Mouse (Mus musculus): ENCODE measurements around the gene Sypl2. TPM values are rescaled to one million over a fixed set of nuclear protein-coding genes. Genes with fewer than 3 reads are reported as not detected.
A peak's percentile ranks its signal among the peaks of the same experiment; 100 is the strongest.
"Not testable (repeated sequence)": the region's sequence is repeated elsewhere in the genome, so short reads cannot be mapped to it uniquely, and the experiment has no call there.

The Sypl2 gene
- polyA plus RNA-seq (2016; fragmentation: Nextera tagmentation; extraction: Ambion mirVana): 0.39 and 1.0 TPM in 2 replicates

GRCm38 (mm10) chr3:108226558-108227350 is at the start of gene Sypl2:
Gene Sypl2 (minus strand): TSS chr3:108226648.
- H3K27ac ChIP-seq: peak within 1 kb of the TSS; percentile 36
- H3K4me3 ChIP-seq: peak within 1 kb of the TSS; percentile 53
- DNase-seq (ENCODE audit: low spot score): no peak
- H3K36me3 ChIP-seq: no peaks in the 10 kb centered on the region
- peaks cover 17% of the 10 kb centered on the region for H3K4me1 ChIP-seq
- no peaks in the 10 kb centered on the region for H3K9me3 ChIP-seq
- 5% methylated on average over 44 of the region's 44 CpGs for WGBS
- peaks cover 67% of the 10 kb centered on the region for H3K27me3 ChIP-seq (ENCODE audit: insufficient read depth, poor library complexity, severe bottlenecking)

- 65% methylated on average over 3 of the region's 3 CpGs for WGBS
- DNase-seq (ENCODE audit: low spot score): no peak
These were observed 32.9 kb upstream of the Sypl2 start for GRCm38 (mm10) chr3:108259319-108259718.

GRCm38 (mm10) chr3:108257831-108258500 is 31.5 kb upstream of the Sypl2 start:
- WGBS: 64% methylated on average over 3 of the region's 3 CpGs
- peak overlapping the region; percentile 90 for H3K27ac ChIP-seq
- peaks cover 15% of the 10 kb centered on the region for H3K36me3 ChIP-seq
- H3K4me1 ChIP-seq: peaks cover 17% of the 10 kb centered on the region
- DNase-seq (ENCODE audit: low spot score): no peak
- peak overlapping the region; percentile 99 for H3K4me3 ChIP-seq
- H3K27me3 ChIP-seq (ENCODE audit: insufficient read depth, poor library complexity, severe bottlenecking): no peaks in the 10 kb centered on the region
- no peaks in the 10 kb centered on the region for H3K9me3 ChIP-seq

More at GRCm38 (mm10) chr3:108259319-108259718, 32.9 kb upstream of the Sypl2 start:
- H3K27ac ChIP-seq: no peak overlapping the region
- H3K4me3 ChIP-seq: no peak overlapping the region
- H3K36me3 ChIP-seq: peaks cover 22% of the 10 kb centered on the region
- no peaks in the 10 kb centered on the region for H3K9me3 ChIP-seq
- no peaks in the 10 kb centered on the region for H3K27me3 ChIP-seq (ENCODE audit: insufficient read depth, poor library complexity, severe bottlenecking)
- H3K4me1 ChIP-seq: peaks cover 17% of the 10 kb centered on the region

- Histone ChIP-seq H3K27ac (peak within 1 kb of the TSS; percentile 90), H3K4me3 (peak within 1 kb of the TSS; percentile 99), H3K4me1 (peaks cover 17% of the 10 kb centered on the region), H3K27me3 (ENCODE audit: insufficient read depth, poor library complexity, severe bottlenecking) (no peaks in the 10 kb centered on the region), H3K9me3 (no peaks in the 10 kb centered on the region), H3K36me3 (peaks cover 9% of the 10 kb centered on the region)
- under 1% methylated on average over 79 of the region's 79 CpGs for WGBS
- DNase-seq (ENCODE audit: low spot score): peak; percentile 99
These were observed 30.5 kb upstream of the Sypl2 start, which contains the start of gene Psma5 for GRCm38 (mm10) chr3:108256719-108257637. Gene Psma5 (plus strand): TSS chr3:108256926.

GRCm38 (mm10) chr3:108246857-108247256 is 20.4 kb upstream of the Sypl2 start:
- 86% methylated on average over 2 of the region's 2 CpGs for WGBS

GRCm38 (mm10) chr3:108241243-108241839 is 14.9 kb upstream of the Sypl2 start:
- 83% methylated on average over 3 of the region's 3 CpGs for WGBS
- Histone ChIP-seq H3K36me3 (no peaks in the 10 kb centered on the region), H3K9me3 (no peaks in the 10 kb centered on the region), H3K4me1 (no peaks in the 10 kb centered on the region), H3K27ac (no peak overlapping the region), H3K27me3 (ENCODE audit: insufficient read depth, poor library complexity, severe bottlenecking) (no peaks in the 10 kb centered on the region), H3K4me3 (no peak overlapping the region)
- no peak for DNase-seq (ENCODE audit: low spot score)

More at GRCm38 (mm10) chr3:108246857-108247256, 20.4 kb upstream of the Sypl2 start:
- DNase-seq (ENCODE audit: low spot score): no peak
- Histone ChIP-seq H3K27ac (no peak overlapping the region), H3K4me3 (no peak overlapping the region), H3K36me3 (no peaks in the 10 kb centered on the region), H3K9me3 (no peaks in the 10 kb centered on the region), H3K27me3 (ENCODE audit: insufficient read depth, poor library complexity, severe bottlenecking) (no peaks in the 10 kb centered on the region), H3K4me1 (no peaks in the 10 kb centered on the region)

GRCm38 (mm10) chr3:108237474-108238102 is 11.1 kb upstream of the Sypl2 start:
- DNase-seq (ENCODE audit: low spot score); H3K27me3 ChIP-seq (ENCODE audit: insufficient read depth, poor library complexity, severe bottlenecking): not testable (repeated sequence)
- 76% methylated on average over 4 of the region's 4 CpGs for WGBS

GRCm38 (mm10) chr3:108231646-108232045 is 5.2 kb upstream of the Sypl2 start:
- H3K36me3 ChIP-seq: no peaks in the 10 kb centered on the region
- no peaks in the 10 kb centered on the region for H3K9me3 ChIP-seq
- H3K27me3 ChIP-seq (ENCODE audit: insufficient read depth, poor library complexity, severe bottlenecking): peaks cover 20% of the 10 kb centered on the region
- no peak overlapping the region for H3K4me3 ChIP-seq
- no peak overlapping the region for H3K27ac ChIP-seq
- peaks cover 9% of the 10 kb centered on the region for H3K4me1 ChIP-seq
- WGBS: 77% methylated on average over 4 of the region's 4 CpGs
- no peak for DNase-seq (ENCODE audit: low spot score)

More at GRCm38 (mm10) chr3:108237474-108238102, 11.1 kb upstream of the Sypl2 start:
- not testable (repeated sequence) for H3K36me3 ChIP-seq, H3K9me3 ChIP-seq, H3K27ac ChIP-seq, H3K4me1 ChIP-seq, H3K4me3 ChIP-seq

- H3K4me1 ChIP-seq: peaks cover 20% of the 10 kb centered on the region
- WGBS: 75% methylated on average over 2 of the region's 2 CpGs
- H3K36me3 ChIP-seq: no peaks in the 10 kb centered on the region
- no peak overlapping the region for H3K4me3 ChIP-seq
- H3K27ac ChIP-seq: no peak overlapping the region
- no peak for DNase-seq (ENCODE audit: low spot score)
- H3K9me3 ChIP-seq: no peaks in the 10 kb centered on the region
- peaks cover 60% of the 10 kb centered on the region for H3K27me3 ChIP-seq (ENCODE audit: insufficient read depth, poor library complexity, severe bottlenecking)
These were observed 1.1 kb upstream of the Sypl2 start for GRCm38 (mm10) chr3:108227521-108227920.

- no peak for DNase-seq (ENCODE audit: low spot score)
- no peaks in the 10 kb centered on the region for H3K9me3 ChIP-seq
- H3K4me3 ChIP-seq: peak overlapping the region; percentile 53
- H3K27ac ChIP-seq: peak overlapping the region; percentile 36
- H3K36me3 ChIP-seq: no peaks in the 10 kb centered on the region
- whole genome bisulfite sequencing: 3% methylated on average over 66 of the region's 67 CpGs
- H3K4me1 ChIP-seq: peaks cover 17% of the 10 kb centered on the region
- peaks cover 75% of the 10 kb centered on the region for H3K27me3 ChIP-seq (ENCODE audit: insufficient read depth, poor library complexity, severe bottlenecking)
These were observed 514 bp downstream of the Sypl2 start for GRCm38 (mm10) chr3:108225711-108226557.

- H3K27ac ChIP-seq: no peak overlapping the region
- DNase-seq (ENCODE audit: low spot score): no peak
- H3K9me3 ChIP-seq: no peaks in the 10 kb centered on the region
- H3K4me1 ChIP-seq: peaks cover 4% of the 10 kb centered on the region
- peaks cover 70% of the 10 kb centered on the region for H3K27me3 ChIP-seq (ENCODE audit: insufficient read depth, poor library complexity, severe bottlenecking)
- no peak overlapping the region for H3K4me3 ChIP-seq
- WGBS: 78% methylated on average over 3 of the region's 3 CpGs
- H3K36me3 ChIP-seq: no peaks in the 10 kb centered on the region
These were observed 5.8 kb downstream of the Sypl2 start for GRCm38 (mm10) chr3:108220661-108221060.

Data from heart, embryonic 10.5 days (tissue).